Mouse (Mus musculus): ENCODE results near the gene Ptpn21.

The Ptpn21 gene

GRCm38 (mm10) chr12:98662617-98663016, 74.6 kb downstream of the Ptpn21 start:
- no peak for DNase-seq (ENCODE audit: low spot score)

- DNase-seq (ENCODE audit: low spot score), result no peak
These were observed 80.3 kb downstream of the Ptpn21 start for GRCm38 (mm10) chr12:98656873-98657272.

- no peak for DNase-seq (ENCODE audit: low spot score)
These were observed 92.4 kb downstream of the Ptpn21 start for GRCm38 (mm10) chr12:98644852-98645251.

- DNase-seq (ENCODE audit: low spot score), result no peak
These were observed 108.8 kb downstream of the Ptpn21 start for GRCm38 (mm10) chr12:98628260-98628970.

- peak; percentile 87 for DNase-seq (ENCODE audit: low spot score)
These were observed 109.6 kb downstream of the Ptpn21 start, which contains the start of gene Spata7 for GRCm38 (mm10) chr12:98627392-98628259. TSS of gene Spata7 (plus strand) at chr12:98628157.

Measured in left cerebral cortex, adult 11 months (tissue).